Mouse (Mus musculus): ENCODE measurements around the gene Uqcc3. TPM values are rescaled to one million over a fixed set of nuclear protein-coding genes. Genes with fewer than 3 reads are reported as not detected.
A peak's percentile ranks its signal among the peaks of the same experiment; 100 is the strongest.
"Not testable (repeated sequence)": the region's sequence is repeated elsewhere in the genome, so short reads cannot be mapped to it uniquely, and the experiment has no call there.

Gene Uqcc3
- polyA plus RNA-seq, 1 experiment = 19.2 TPM

DNA sequence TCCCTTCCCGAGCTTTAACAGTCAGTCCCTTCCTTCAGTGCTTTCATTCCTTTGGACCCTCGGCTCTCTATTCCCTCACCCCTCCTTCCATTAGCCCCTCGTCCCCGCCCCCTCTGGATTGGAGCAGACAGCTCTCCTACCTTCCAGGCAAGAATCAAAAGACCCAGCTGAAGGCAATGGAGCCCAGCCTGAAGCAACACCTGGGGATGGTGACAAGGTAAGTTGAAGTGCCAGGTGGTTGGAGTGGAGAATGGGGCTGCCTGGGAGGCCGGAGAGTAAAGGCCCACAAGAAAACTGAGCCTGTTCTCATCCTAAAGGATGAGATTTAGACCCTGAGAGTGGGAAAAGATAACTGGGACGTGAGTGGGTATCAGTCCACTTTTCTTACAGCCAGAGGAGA is 27.8 kb upstream of the Uqcc3 start:
- Histone ChIP-seq H3K4me3 (ENCODE audit: low read depth, low read length) (no peak overlapping the region), H3K27me3 (ENCODE audit: control insufficient read depth, insufficient read depth, low read length) (no peaks in the 10 kb centered on the region), H3K27ac (ENCODE audit: insufficient read depth, low read depth, low read length) (no peak overlapping the region), H3K4me1 (ENCODE audit: control insufficient read depth, insufficient read depth, insufficient read length, low read length) (no peaks in the 10 kb centered on the region), H3K36me3 (ENCODE audit: control insufficient read depth, insufficient read depth, low read length) (peaks cover 86% of the 10 kb centered on the region)
- TF ChIP-seq CTCF (IDR thresholded peaks at IDR 0.05; ENCODE audit: extremely low read depth, insufficient read length, insufficient replicate concordance, low read depth, low read length) = no peak
- no peak for TF ChIP-seq POLR2A (IDR thresholded peaks at IDR 0.05; ENCODE audit: low read depth, low read length)
- whole genome bisulfite sequencing = 97% methylated on average over 6 of the region's 6 CpGs

DNA sequence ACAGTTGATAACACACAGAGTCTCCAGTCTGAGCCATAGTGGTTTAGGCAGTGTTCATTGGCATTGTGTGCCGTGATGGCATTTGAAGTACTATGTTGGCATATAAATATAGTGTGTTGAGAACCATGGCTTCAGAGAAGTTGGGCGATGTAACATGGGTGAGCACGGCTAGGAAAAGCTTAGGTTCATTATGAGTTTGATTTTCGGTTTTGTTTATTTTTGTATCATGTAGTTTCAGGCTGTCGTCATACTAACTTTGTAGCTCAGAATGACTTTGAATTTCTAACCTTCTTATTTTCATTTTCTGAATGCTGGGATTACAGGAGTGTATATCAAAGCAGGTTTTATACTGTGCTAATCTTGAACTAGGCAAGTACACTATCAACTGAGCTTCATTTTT is 22.7 kb upstream of the Uqcc3 start:
- Histone ChIP-seq H3K27ac (ENCODE audit: insufficient read depth, low read depth, low read length) (no peak overlapping the region), H3K4me3 (ENCODE audit: low read depth, low read length) (no peak overlapping the region), H3K4me1 (ENCODE audit: control insufficient read depth, insufficient read depth, insufficient read length, low read length) (no peaks in the 10 kb centered on the region), H3K36me3 (ENCODE audit: control insufficient read depth, insufficient read depth, low read length) (peaks cover 52% of the 10 kb centered on the region), H3K27me3 (ENCODE audit: control insufficient read depth, insufficient read depth, low read length) (no peaks in the 10 kb centered on the region)
- TF ChIP-seq CTCF (IDR thresholded peaks at IDR 0.05; ENCODE audit: extremely low read depth, insufficient read length, insufficient replicate concordance, low read depth, low read length) (no peak), POLR2A (IDR thresholded peaks at IDR 0.05; ENCODE audit: low read depth, low read length) (no peak)
- 90% methylated on average over 5 of the region's 5 CpGs for WGBS

DNA sequence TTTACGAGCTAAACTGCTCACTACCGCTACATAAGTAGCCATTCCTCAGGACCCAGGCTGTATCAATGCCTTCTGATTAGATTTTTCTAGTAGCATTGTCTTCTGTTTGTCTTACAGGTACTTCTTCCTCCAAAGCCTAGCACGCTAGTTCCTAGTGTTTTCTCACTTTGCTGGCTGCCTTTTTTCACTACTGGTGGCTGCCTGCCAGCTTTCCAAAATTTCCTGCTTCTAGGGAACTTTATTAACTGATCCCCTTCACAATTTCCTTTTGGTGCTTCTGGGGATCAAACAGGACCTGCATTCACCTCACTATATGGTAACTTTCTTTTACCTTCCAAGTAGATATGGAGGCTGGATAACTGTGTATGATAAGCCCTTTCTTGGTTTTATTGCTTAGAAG is 18.4 kb upstream of the Uqcc3 start:
- Histone ChIP-seq H3K27me3 (ENCODE audit: control insufficient read depth, insufficient read depth, low read length) (no peaks in the 10 kb centered on the region), H3K36me3 (ENCODE audit: control insufficient read depth, insufficient read depth, low read length) (peaks cover 24% of the 10 kb centered on the region), H3K4me3 (ENCODE audit: low read depth, low read length) (no peak overlapping the region), H3K4me1 (ENCODE audit: control insufficient read depth, insufficient read depth, insufficient read length, low read length) (peaks cover 8% of the 10 kb centered on the region), H3K27ac (ENCODE audit: insufficient read depth, low read depth, low read length) (no peak overlapping the region)
- WGBS = 15% methylated on average over 3 of the region's 3 CpGs
- TF ChIP-seq CTCF (IDR thresholded peaks at IDR 0.05; ENCODE audit: extremely low read depth, insufficient read length, insufficient replicate concordance, low read depth, low read length) (no peak), POLR2A (IDR thresholded peaks at IDR 0.05; ENCODE audit: low read depth, low read length) (no peak)

DNA sequence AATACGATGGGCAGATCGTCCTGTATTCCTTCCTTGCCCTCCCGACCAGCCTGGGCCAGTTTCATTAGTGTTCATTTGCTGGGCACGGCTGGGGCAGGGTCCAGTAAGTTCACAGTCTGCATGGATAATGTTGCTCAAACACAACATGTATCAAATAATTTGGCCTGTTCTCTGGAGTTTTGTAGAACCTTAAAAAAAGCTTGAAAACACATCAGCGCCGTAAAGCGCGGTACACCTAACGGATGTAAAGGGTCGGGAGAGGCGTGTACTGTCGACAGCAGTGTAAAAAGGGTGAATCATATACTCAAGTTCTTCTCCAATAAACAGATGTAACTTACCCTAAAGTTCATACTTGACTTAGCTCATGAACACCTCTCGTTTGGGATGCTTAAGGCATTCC is 17.9 kb upstream of the Uqcc3 start:
- H3K36me3 ChIP-seq (ENCODE audit: control insufficient read depth, insufficient read depth, low read length) = peaks cover 21% of the 10 kb centered on the region
- peak overlapping the region; percentile 71 for H3K4me3 ChIP-seq (ENCODE audit: low read depth, low read length)
- H3K4me1 ChIP-seq (ENCODE audit: control insufficient read depth, insufficient read depth, insufficient read length, low read length) = peaks cover 8% of the 10 kb centered on the region
- H3K27me3 ChIP-seq (ENCODE audit: control insufficient read depth, insufficient read depth, low read length) = no peaks in the 10 kb centered on the region
- peak overlapping the region; percentile 44 for H3K27ac ChIP-seq (ENCODE audit: insufficient read depth, low read depth, low read length)
- WGBS = 1% methylated on average over 13 of the region's 13 CpGs
- TF ChIP-seq POLR2A (IDR thresholded peaks at IDR 0.05; ENCODE audit: low read depth, low read length) (no peak), CTCF (IDR thresholded peaks at IDR 0.05; ENCODE audit: extremely low read depth, insufficient read length, insufficient replicate concordance, low read depth, low read length) (no peak)

DNA sequence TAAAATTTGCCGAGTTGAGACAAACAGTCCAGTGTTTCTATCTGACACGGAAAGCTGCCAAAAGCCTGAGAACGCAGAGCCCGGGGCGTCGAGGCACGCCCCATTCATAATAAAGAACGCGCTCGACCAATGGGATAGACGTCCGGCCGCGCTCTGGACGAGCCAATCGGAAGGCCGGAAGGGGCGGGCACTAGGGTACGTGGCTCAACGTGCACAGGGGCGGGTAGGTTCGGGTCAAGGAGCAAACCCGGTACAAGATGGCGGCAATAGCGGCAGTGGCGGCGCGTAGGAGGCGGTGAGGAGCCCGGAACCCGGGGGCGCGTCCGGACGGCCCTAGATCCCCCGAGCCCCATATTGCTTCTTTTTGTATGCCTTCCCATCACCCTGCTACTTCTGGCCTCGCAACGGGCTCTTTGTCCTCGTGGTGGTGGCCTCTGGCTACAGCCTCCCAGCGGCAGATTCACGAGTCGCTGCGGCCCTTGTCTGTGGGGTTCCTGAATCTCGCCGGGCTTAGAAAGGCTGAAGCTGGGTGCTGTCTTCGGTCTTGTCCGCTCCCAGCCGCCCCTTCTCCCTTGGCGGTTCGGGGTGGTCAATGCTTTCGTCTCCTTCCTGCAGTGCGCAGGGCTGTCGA is 17.3 kb upstream of the Uqcc3 start, which contains the start of gene Ganab:
Gene Ganab, plus strand, starts transcription at position 207 of the 631 bp plus-strand sequence.
- H3K27ac ChIP-seq (ENCODE audit: insufficient read depth, low read depth, low read length) = peak within 1 kb of the TSS; percentile 84
- peak within 1 kb of the TSS; percentile 71 for H3K4me3 ChIP-seq (ENCODE audit: low read depth, low read length)
- peaks cover 17% of the 10 kb centered on the region for H3K36me3 ChIP-seq (ENCODE audit: control insufficient read depth, insufficient read depth, low read length)
- H3K4me1 ChIP-seq (ENCODE audit: control insufficient read depth, insufficient read depth, insufficient read length, low read length) = peaks cover 8% of the 10 kb centered on the region
- TF ChIP-seq POLR2A (IDR thresholded peaks at IDR 0.05; ENCODE audit: low read depth, low read length) (peak; percentile 70; the same call in 1 of the 2 replicates), CTCF (IDR thresholded peaks at IDR 0.05; ENCODE audit: extremely low read depth, insufficient read length, insufficient replicate concordance, low read depth, low read length) (no peak; the same call in 1 of the 2 replicates)
- no peaks in the 10 kb centered on the region for H3K27me3 ChIP-seq (ENCODE audit: control insufficient read depth, insufficient read depth, low read length)
- WGBS = 1% methylated on average over 53 of the region's 53 CpGs

DNA sequence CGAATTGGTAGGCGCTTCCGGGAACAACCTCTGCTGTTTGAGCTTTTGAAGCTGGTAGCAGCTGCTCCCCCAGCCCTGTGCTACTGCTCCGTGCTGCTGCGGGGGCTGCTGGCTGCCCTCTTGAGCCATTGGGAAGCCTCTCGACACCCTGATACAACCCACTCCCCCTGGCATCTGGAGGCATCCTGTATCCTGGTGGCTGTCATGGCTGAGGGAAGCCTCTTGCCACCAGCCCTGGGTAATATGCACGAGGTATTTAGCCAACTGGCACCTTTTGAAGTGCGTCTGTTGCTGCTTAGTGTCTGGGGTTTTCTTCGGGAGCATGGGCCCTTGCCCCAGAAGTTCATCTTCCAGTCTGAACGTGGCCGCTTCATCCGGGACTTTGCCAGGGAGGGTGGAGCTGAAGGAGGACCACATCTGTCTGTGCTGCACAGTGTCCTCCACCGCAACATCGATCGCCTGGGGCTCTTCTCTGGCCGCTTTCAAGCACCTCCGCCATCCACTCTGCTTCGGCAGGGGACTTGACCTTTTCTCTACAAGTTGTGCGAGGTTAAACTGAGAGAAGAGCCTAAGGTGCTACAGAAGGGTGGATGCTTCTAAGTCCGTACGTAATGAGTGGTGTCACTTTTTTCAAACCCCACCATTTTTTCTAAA is 16.6 kb upstream of the Uqcc3 start:
- H3K27ac ChIP-seq (ENCODE audit: insufficient read depth, low read depth, low read length) = peak overlapping the region; percentile 84
- peak overlapping the region; percentile 71 for H3K4me3 ChIP-seq (ENCODE audit: low read depth, low read length)
- 15% methylated on average over 21 of the region's 21 CpGs for WGBS
- peaks cover 13% of the 10 kb centered on the region for H3K36me3 ChIP-seq (ENCODE audit: control insufficient read depth, insufficient read depth, low read length)
- not testable (repeated sequence) for H3K4me1 ChIP-seq (ENCODE audit: control insufficient read depth, insufficient read depth, insufficient read length, low read length); H3K27me3 ChIP-seq (ENCODE audit: control insufficient read depth, insufficient read depth, low read length)

DNA sequence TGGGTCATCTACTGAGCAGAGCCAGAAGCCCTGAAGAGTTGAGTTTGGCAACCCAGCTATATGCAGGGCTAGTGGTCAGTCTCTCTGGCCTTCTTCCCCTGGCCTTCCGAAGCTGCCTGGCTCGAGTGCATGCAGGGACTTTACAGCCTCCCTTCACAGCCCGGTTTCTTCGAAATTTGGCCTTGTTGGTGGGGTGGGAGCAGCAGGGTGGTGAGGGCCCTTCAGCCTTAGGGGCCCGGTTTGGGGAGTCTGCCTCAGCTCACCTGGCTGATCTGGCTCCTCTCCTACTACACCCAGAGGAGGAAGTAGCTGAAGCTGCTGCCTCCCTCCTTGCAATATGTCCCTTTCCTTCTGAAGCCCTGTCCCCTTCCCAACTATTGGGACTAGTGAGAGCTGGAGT is 15.5 kb upstream of the Uqcc3 start:
- not testable (repeated sequence) for H3K4me3 ChIP-seq (ENCODE audit: low read depth, low read length); H3K27ac ChIP-seq (ENCODE audit: insufficient read depth, low read depth, low read length); H3K4me1 ChIP-seq (ENCODE audit: control insufficient read depth, insufficient read depth, insufficient read length, low read length); H3K27me3 ChIP-seq (ENCODE audit: control insufficient read depth, insufficient read depth, low read length); H3K36me3 ChIP-seq (ENCODE audit: control insufficient read depth, insufficient read depth, low read length)
- 57% methylated on average over 5 of the region's 5 CpGs for WGBS

Data from small intestine, adult 2 months (tissue).